Mouse (Mus musculus) cerebellum, adult 2 months (tissue): ENCODE measurements around the gene Gm17428.
"Not testable (repeated sequence)": the region's sequence is repeated elsewhere in the genome, so short reads cannot be mapped to it uniquely, and the experiment has no call there.

Experiments
- CTCF ChIP-seq: fragments of 200-500 bp; IDR thresholded peaks from 2 replicates; pipeline ENCODE4 v1.5.1; 2011; ENCODE audit warnings: low read depth, mild to moderate bottlenecking, control low read depth, low read length, moderate library complexity, borderline replicate concordance; ENCODE audit not compliant: insufficient read depth
- POLR2A ChIP-seq: fragments of 200-500 bp; IDR thresholded peaks from 2 replicates; pipeline ENCODE4 v1.6.1; 2011; ENCODE audit warnings: low read length, control low read depth, borderline replicate concordance; ENCODE audit not compliant: insufficient read depth

DNA sequence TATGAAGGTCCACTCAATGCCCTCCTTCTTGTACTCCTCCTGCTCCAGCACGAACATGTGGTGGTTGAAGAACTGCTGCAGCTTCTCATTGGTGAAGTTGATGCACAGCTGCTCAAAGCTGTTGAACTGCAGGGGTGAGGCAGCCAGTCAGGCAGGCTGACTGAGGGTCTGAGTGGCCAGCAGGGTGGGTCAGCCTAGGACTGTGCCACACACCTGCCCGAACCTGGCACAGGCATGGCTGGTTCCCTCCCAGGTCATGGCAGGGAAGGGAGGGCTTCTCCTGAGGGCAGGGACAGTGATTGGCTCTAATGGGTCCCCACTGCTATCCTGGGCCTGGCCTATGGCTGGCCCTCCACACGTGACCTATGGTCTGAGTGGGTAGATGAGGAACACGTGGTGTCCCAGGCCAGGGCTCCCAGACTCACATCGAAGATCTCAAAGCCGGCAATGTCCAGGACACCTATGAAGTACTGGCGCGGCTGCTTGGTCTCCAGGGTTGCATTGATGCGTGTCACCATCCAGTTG lies 11.7 kb downstream of the Gm17428 start:
- TF ChIP-seq POLR2A, CTCF: not testable (repeated sequence)
